24 mouse cellular contexts compared by ENCODE assay signal in the genomic region with DNA sequence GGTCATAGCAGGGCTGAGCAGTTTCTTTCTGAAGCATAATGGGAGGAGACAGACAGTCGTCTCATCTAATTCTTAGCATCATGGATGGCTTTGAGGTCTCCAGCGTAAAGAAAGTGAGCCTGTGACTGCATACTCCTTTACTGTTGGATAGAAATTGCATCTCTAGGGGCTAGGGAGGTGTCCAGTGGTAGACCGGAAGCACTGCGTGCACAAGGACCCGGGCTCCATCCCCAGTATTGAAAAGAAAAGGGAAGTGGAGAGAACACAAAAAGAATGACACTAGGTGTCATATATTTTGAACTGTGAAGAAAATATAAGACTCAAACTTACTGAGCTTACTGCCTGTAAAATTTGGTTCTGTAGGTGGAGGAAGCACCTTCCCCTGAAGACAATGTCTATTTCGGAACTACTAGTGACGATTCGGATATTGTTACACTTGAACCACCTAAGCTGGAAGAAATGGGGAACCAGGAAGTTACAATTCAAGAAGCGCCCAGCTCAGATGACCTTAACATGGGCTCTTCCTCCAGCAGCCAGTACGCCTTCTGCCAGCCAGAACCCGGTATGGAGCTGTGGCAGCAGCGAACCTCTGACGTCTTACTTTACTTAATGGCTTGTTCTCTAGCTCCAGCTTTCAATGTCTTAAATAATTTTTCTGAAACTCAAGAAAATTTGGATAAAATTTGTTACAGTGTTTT. TPM values are rescaled to one million over a fixed set of nuclear protein-coding genes. Genes with fewer than 3 reads are reported as not detected.
DNase-seq lines count a peak whose midpoint lies in the region; ATAC-seq and TF ChIP-seq lines count a peak whose summit lies in the region.
"Had no signal": no experiment of that assay in that cellular context is flagged by ENCODE, and none has a peak within 500 bp of the region (broad histone marks: within the 10 kb centered on the region; RNA-seq: fewer than 3 reads in every experiment).

No protein-coding gene starts in this region.

- WGBS in liver, postnatal 0 days (ENCODE audit: insufficient replicate concordance), result 58% methylated on average over 13 of the region's 13 CpGs
- 65% methylated on average over 13 of the region's 13 CpGs for WGBS in liver, embryonic 12.5 days (ENCODE audit: insufficient replicate concordance)
- 81% methylated on average over 13 of the region's 13 CpGs for WGBS in stomach, embryonic 15.5 days
- WGBS in stomach, postnatal 0 days, result 88% methylated on average over 13 of the region's 13 CpGs
- 91% methylated on average over 13 of the region's 13 CpGs for WGBS in kidney, embryonic 14.5 days

- no peak overlapping the region for H3K9ac ChIP-seq in liver, postnatal 0 days (replicated peaks)
- H3K9ac ChIP-seq in liver, embryonic 12.5 days, result no peak overlapping the region
- H3K9ac ChIP-seq in stomach, embryonic 15.5 days, result no peak overlapping the region
- H3K9ac ChIP-seq in stomach, postnatal 0 days (ENCODE audit: low read length), result no peak overlapping the region
- H3K9ac ChIP-seq in kidney, embryonic 14.5 days (ENCODE audit: low read depth, low read length), result no peak overlapping the region
- H3K9ac ChIP-seq: embryonic facial prominence, embryonic 15.5 days; heart, embryonic 12.5 days; hindbrain, embryonic 14.5 days had no signal

- no peak overlapping the region for H3K4me3 ChIP-seq in liver, postnatal 0 days (ENCODE audit: low read depth, low read length)
- no peak overlapping the region for H3K4me3 ChIP-seq in liver, embryonic 12.5 days
- H3K4me3 ChIP-seq in stomach, embryonic 15.5 days (replicated peaks), result no peak overlapping the region
- no peak overlapping the region for H3K4me3 ChIP-seq in stomach, postnatal 0 days (ENCODE audit: low read depth, low read length)
- H3K4me3 ChIP-seq in kidney, embryonic 14.5 days (ENCODE audit: low read length), result no peak overlapping the region
- H3K4me3 ChIP-seq: embryonic facial prominence, embryonic 15.5 days; erythroblast, embryonic 14.5 days; forebrain, embryonic 10.5 days; heart, embryonic 12.5 days; hindbrain, embryonic 10.5 days had no signal

- no peaks in the 10 kb centered on the region for H3K4me1 ChIP-seq in liver, postnatal 0 days (ENCODE audit: insufficient read depth)
- H3K4me1 ChIP-seq in liver, embryonic 12.5 days, result no peaks in the 10 kb centered on the region
- H3K4me1 ChIP-seq in stomach, embryonic 15.5 days, result no peaks in the 10 kb centered on the region
- no peaks in the 10 kb centered on the region for H3K4me1 ChIP-seq in stomach, postnatal 0 days (replicated peaks; ENCODE audit: control insufficient read depth, insufficient read depth)
- no peaks in the 10 kb centered on the region for H3K4me1 ChIP-seq in kidney, embryonic 14.5 days (ENCODE audit: control insufficient read depth, insufficient read depth, low read length)
- H3K4me1 ChIP-seq: embryonic facial prominence, embryonic 15.5 days; forebrain, embryonic 10.5 days; heart, embryonic 12.5 days; hindbrain, embryonic 10.5 days had no signal

- no peak for DNase-seq in liver, postnatal 0 days
- no peak for DNase-seq in stomach, postnatal 0 days (ENCODE audit: low spot score)
- DNase-seq: cerebellum, adult 11 months; cerebellum, adult 8-10 months; embryo, embryonic 11 days; gastrocnemius, postnatal 10 days had no signal

- no peaks in the 10 kb centered on the region for H3K27me3 ChIP-seq in liver, postnatal 0 days (ENCODE audit: insufficient read depth, low read length)
- H3K27me3 ChIP-seq in liver, embryonic 12.5 days (replicated peaks), result no peaks in the 10 kb centered on the region
- H3K27me3 ChIP-seq in stomach, embryonic 15.5 days (replicated peaks), result no peaks in the 10 kb centered on the region
- no peaks in the 10 kb centered on the region for H3K27me3 ChIP-seq in stomach, postnatal 0 days (ENCODE audit: control insufficient read depth, insufficient read depth, low read length)
- H3K27me3 ChIP-seq in kidney, embryonic 14.5 days (ENCODE audit: control insufficient read depth, insufficient read depth, low read length), result no peaks in the 10 kb centered on the region
- H3K27me3 ChIP-seq: embryonic facial prominence, embryonic 15.5 days; heart, embryonic 12.5 days had no signal

- H3K9me3 ChIP-seq in liver, postnatal 0 days (ENCODE audit: low read length), result no peaks in the 10 kb centered on the region
- H3K9me3 ChIP-seq in liver, embryonic 12.5 days (replicated peaks), result no peaks in the 10 kb centered on the region
- H3K9me3 ChIP-seq in stomach, embryonic 15.5 days, result no peaks in the 10 kb centered on the region
- no peaks in the 10 kb centered on the region for H3K9me3 ChIP-seq in stomach, postnatal 0 days (ENCODE audit: control insufficient read depth, low read length)
- no peaks in the 10 kb centered on the region for H3K9me3 ChIP-seq in kidney, embryonic 14.5 days (ENCODE audit: control insufficient read depth, low read length)
- H3K9me3 ChIP-seq: embryonic facial prominence, embryonic 15.5 days; forebrain, embryonic 10.5 days; heart, embryonic 12.5 days; hindbrain, embryonic 10.5 days had no signal

- no peak for TF ChIP-seq EP300 in liver, postnatal 0 days (IDR thresholded peaks at IDR 0.05; ENCODE audit: low read depth)
- no peak for TF ChIP-seq EP300 in stomach, postnatal 0 days (optimal IDR thresholded peaks at IDR 0.05)

- TF ChIP-seq CTCF in liver, postnatal 0 days (IDR thresholded peaks at IDR 0.05; ENCODE audit: low read depth), result no peak
- no peak for TF ChIP-seq CTCF in stomach, postnatal 0 days (IDR thresholded peaks at IDR 0.05; ENCODE audit: low read depth)

- no peak for ATAC-seq in liver, postnatal 0 days
- ATAC-seq in liver, embryonic 12.5 days, result no peak
- no peak for ATAC-seq in stomach, embryonic 15.5 days (ENCODE audit: insufficient read depth, low FRiP score, low read depth)
- no peak for ATAC-seq in stomach, postnatal 0 days (ENCODE audit: low FRiP score, low TSS enrichment)
- ATAC-seq in megakaryocyte, adult 5-6 weeks (ENCODE audit: poor library complexity, severe bottlenecking), result peak; percentile 78
- no peak for ATAC-seq in inflammation-experienced regulatory T-cells, adult 6 months
- no peak for ATAC-seq in kidney, embryonic 14.5 days (ENCODE audit: low FRiP score, low TSS enrichment)
- ATAC-seq: forebrain, embryonic 14.5 days had no signal

- peak overlapping the region; percentile 53 for H3K27ac ChIP-seq in liver, postnatal 0 days (ENCODE audit: low read depth)
- H3K27ac ChIP-seq in liver, embryonic 12.5 days, result no peak overlapping the region
- H3K27ac ChIP-seq in stomach, embryonic 15.5 days, result 0 out of 2 replicates have a peak overlapping the region, but pooled peaks have one; percentile 28
- no peak overlapping the region for H3K27ac ChIP-seq in stomach, postnatal 0 days (replicated peaks)
- no peak overlapping the region for H3K27ac ChIP-seq in kidney, embryonic 14.5 days (ENCODE audit: low read depth, low read length)
- H3K27ac ChIP-seq: embryonic facial prominence, embryonic 15.5 days; forebrain, embryonic 10.5 days; hindbrain, embryonic 10.5 days; hindbrain, embryonic 14.5 days had no signal

- H3K36me3 ChIP-seq in liver, postnatal 0 days (replicated peaks; ENCODE audit: insufficient read depth, low read length), result peaks cover 10% of the 10 kb centered on the region; the same call in 1 of the 2 replicates
- H3K36me3 ChIP-seq in liver, embryonic 12.5 days, result peaks cover 8% of the 10 kb centered on the region
- peaks cover 3% of the 10 kb centered on the region for H3K36me3 ChIP-seq in stomach, embryonic 15.5 days
- H3K36me3 ChIP-seq in stomach, postnatal 0 days (ENCODE audit: control insufficient read depth, insufficient read depth, low read length), result no peaks in the 10 kb centered on the region
- peaks cover 2% of the 10 kb centered on the region; the same call in 1 of the 2 replicates for H3K36me3 ChIP-seq in kidney, embryonic 14.5 days (ENCODE audit: control insufficient read depth, insufficient read depth, low read length)

- no peak overlapping the region for H3K4me2 ChIP-seq in liver, postnatal 0 days (ENCODE audit: low read depth, low read length)
- H3K4me2 ChIP-seq in liver, embryonic 12.5 days, result no peak overlapping the region
- H3K4me2 ChIP-seq in stomach, embryonic 15.5 days, result no peak overlapping the region
- no peak overlapping the region for H3K4me2 ChIP-seq in stomach, postnatal 0 days (replicated peaks; ENCODE audit: low read depth)
- H3K4me2 ChIP-seq in kidney, embryonic 14.5 days (replicated peaks; ENCODE audit: low read depth, low read length), result no peak overlapping the region
- H3K4me2 ChIP-seq: embryonic facial prominence, embryonic 15.5 days; heart, embryonic 12.5 days; hindbrain, embryonic 14.5 days had no signal

RNA-seq across cellular contexts. Expression of gene Ccpg1, which starts 16.2 kb away (rescaled TPM):
- polyA plus RNA-seq in liver, postnatal 0 days (2015; fragmentation: Nextera tagmentation; extraction: Ambion mirVana), result 14.6 and 15.2 TPM in 2 replicates
- 12.6 and 13.0 TPM in 2 replicates for polyA plus RNA-seq in liver, embryonic 12.5 days (2016; fragmentation: Nextera tagmentation; extraction: Ambion mirVana)
- polyA plus RNA-seq in stomach, embryonic 15.5 days (2015; fragmentation: Nextera tagmentation; extraction: Ambion mirVana), result 34.5 and 37.8 TPM in 2 replicates
- polyA plus RNA-seq in stomach, postnatal 0 days (2015; fragmentation: Nextera tagmentation; extraction: Ambion mirVana), result 22.9 and 26.0 TPM in 2 replicates
- 74.2 and 85.3 TPM in 2 replicates for total RNA-seq in megakaryocyte, adult 5-6 weeks (2015)
- 168 and 169 TPM in 2 replicates for total RNA-seq in megakaryocyte, adult 5-6 weeks (2017)
- polyA plus RNA-seq in inflammation-experienced regulatory T-cells, adult 6 months (2017; shearing (Covaris generic)), result 10 to 100 TPM; 71.4 to 95.7 (median 89.4) TPM
- polyA plus RNA-seq in kidney, embryonic 14.5 days (2014; fragmentation: Nextera tagmentation; extraction: Ambion mirVana), result 17.1 and 29.7 TPM in 2 replicates

RNA-seq across cellular contexts. Expression of gene Ccpg1os, which starts 16.3 kb away (rescaled TPM):
- polyA plus RNA-seq in liver, postnatal 0 days (2015; fragmentation: Nextera tagmentation; extraction: Ambion mirVana), result 4.8 and 5.4 TPM in 2 replicates
- polyA plus RNA-seq in liver, embryonic 12.5 days (2016; fragmentation: Nextera tagmentation; extraction: Ambion mirVana), result 4.4 and 4.6 TPM in 2 replicates
- polyA plus RNA-seq in stomach, embryonic 15.5 days (2015; fragmentation: Nextera tagmentation; extraction: Ambion mirVana), result 13.5 and 14.1 TPM in 2 replicates
- polyA plus RNA-seq in stomach, postnatal 0 days (2015; fragmentation: Nextera tagmentation; extraction: Ambion mirVana), result 10.6 and 12.0 TPM in 2 replicates
- 1.7 and 2.4 TPM in 2 replicates for total RNA-seq in megakaryocyte, adult 5-6 weeks (2015)
- 1.1 and 4.9 TPM in 2 replicates for total RNA-seq in megakaryocyte, adult 5-6 weeks (2017)
- polyA plus RNA-seq in inflammation-experienced regulatory T-cells, adult 6 months (2017; shearing (Covaris generic)), result 10 to 100 TPM in 1 of 3 experiments, 1 to 10 TPM in 2; 5.6 to 12.9 (median 8.4) TPM
- polyA plus RNA-seq in kidney, embryonic 14.5 days (2014; fragmentation: Nextera tagmentation; extraction: Ambion mirVana), result 19.3 and 27.5 TPM in 2 replicates

RNA-seq across cellular contexts. Expression of gene Pigb, which starts 38.7 kb away (rescaled TPM):
- polyA plus RNA-seq in liver, postnatal 0 days (2015; fragmentation: Nextera tagmentation; extraction: Ambion mirVana), result 2.9 and 3.1 TPM in 2 replicates
- polyA plus RNA-seq in liver, embryonic 12.5 days (2016; fragmentation: Nextera tagmentation; extraction: Ambion mirVana), result 8.0 and 8.3 TPM in 2 replicates
- polyA plus RNA-seq in stomach, embryonic 15.5 days (2015; fragmentation: Nextera tagmentation; extraction: Ambion mirVana), result 14.1 and 15.8 TPM in 2 replicates
- polyA plus RNA-seq in stomach, postnatal 0 days (2015; fragmentation: Nextera tagmentation; extraction: Ambion mirVana), result 7.7 and 8.7 TPM in 2 replicates
- 24.1 and 25.4 TPM in 2 replicates for total RNA-seq in megakaryocyte, adult 5-6 weeks (2015)
- 5.1 TPM in 2 replicates for total RNA-seq in megakaryocyte, adult 5-6 weeks (2017)
- 10 to 100 TPM; 12.0 to 19.6 (median 15.1) TPM for polyA plus RNA-seq in inflammation-experienced regulatory T-cells, adult 6 months (2017; shearing (Covaris generic))
- polyA plus RNA-seq in kidney, embryonic 14.5 days (2014; fragmentation: Nextera tagmentation; extraction: Ambion mirVana), result 12.7 and 18.9 TPM in 2 replicates

RNA-seq across cellular contexts. Expression of gene Gm44503, which starts 42.8 kb away (rescaled TPM):
- polyA plus RNA-seq in liver, postnatal 0 days (2015; fragmentation: Nextera tagmentation; extraction: Ambion mirVana), result not detected in 2 replicates
- polyA plus RNA-seq in liver, embryonic 12.5 days (2016; fragmentation: Nextera tagmentation; extraction: Ambion mirVana), result 0.13 TPM in 1 of 2 replicates, not detected in the other
- polyA plus RNA-seq in stomach, embryonic 15.5 days (2015; fragmentation: Nextera tagmentation; extraction: Ambion mirVana), result not detected in 2 replicates
- polyA plus RNA-seq in stomach, postnatal 0 days (2015; fragmentation: Nextera tagmentation; extraction: Ambion mirVana), result not detected in 2 replicates
- total RNA-seq in megakaryocyte, adult 5-6 weeks (2015), result not detected in 2 replicates
- not detected in 2 replicates for total RNA-seq in megakaryocyte, adult 5-6 weeks (2017)
- polyA plus RNA-seq in inflammation-experienced regulatory T-cells, adult 6 months (2017; shearing (Covaris generic)), result not detected
- polyA plus RNA-seq in kidney, embryonic 14.5 days (2014; fragmentation: Nextera tagmentation; extraction: Ambion mirVana), result not detected in 2 replicates
- total RNA-seq: adrenal gland, adult 2 months; adrenal gland, postnatal 25 days; gastrocnemius, postnatal 10 days; heart, adult 8-10 months had no signal
- polyA plus RNA-seq: brain, embryonic 14.5 days; embryonic facial prominence, embryonic 15.5 days; forebrain, embryonic 10.5 days; forebrain, embryonic 14.5 days; gonadal fat pad, adult 2 months; heart, embryonic 12.5 days; heart, embryonic 16.5 days; hindbrain, embryonic 10.5 days had no signal

RNA-seq across cellular contexts. Expression of gene Dyx1c1, which starts 42.9 kb away (rescaled TPM):
- 0.19 and 0.26 TPM in 2 replicates for polyA plus RNA-seq in liver, postnatal 0 days (2015; fragmentation: Nextera tagmentation; extraction: Ambion mirVana)
- 0.10 and 0.37 TPM in 2 replicates for polyA plus RNA-seq in liver, embryonic 12.5 days (2016; fragmentation: Nextera tagmentation; extraction: Ambion mirVana)
- 0.98 and 0.99 TPM in 2 replicates for polyA plus RNA-seq in stomach, embryonic 15.5 days (2015; fragmentation: Nextera tagmentation; extraction: Ambion mirVana)
- 0.28 and 0.51 TPM in 2 replicates for polyA plus RNA-seq in stomach, postnatal 0 days (2015; fragmentation: Nextera tagmentation; extraction: Ambion mirVana)
- total RNA-seq in megakaryocyte, adult 5-6 weeks (2015), result 0.25 and 0.68 TPM in 2 replicates
- total RNA-seq in megakaryocyte, adult 5-6 weeks (2017), result 0.18 and 0.33 TPM in 2 replicates
- polyA plus RNA-seq in inflammation-experienced regulatory T-cells, adult 6 months (2017; shearing (Covaris generic)), result 1 to 10 TPM; 3.8 to 5.0 (median 4.1) TPM
- 1.8 and 2.1 TPM in 2 replicates for polyA plus RNA-seq in kidney, embryonic 14.5 days (2014; fragmentation: Nextera tagmentation; extraction: Ambion mirVana)
- polyA plus RNA-seq: erythroblast, embryonic 14.5 days had no signal

Comparison
In these comparisons a context has a peak if more than half of its experiments do, and no peak if none do; other contexts are left out.
1. H3K27ac ChIP-seq: peak in liver, postnatal 0 days (single experiment) and stomach, embryonic 15.5 days (single experiment); none in liver, embryonic 12.5 days (single experiment), stomach, postnatal 0 days (single experiment) and kidney, embryonic 14.5 days (single experiment).